Mouse (Mus musculus): ENCODE measurements around the gene Cldn5. TPM values are rescaled to one million over a fixed set of nuclear protein-coding genes. Genes with fewer than 3 reads are reported as not detected.

The Cldn5 gene
- 30.0 and 35.1 TPM in 2 replicates for polyA plus RNA-seq (2016; fragmentation: Nextera tagmentation; extraction: Ambion mirVana)

GRCm38 (mm10) chr16:18776556-18777100 lies at the start of gene Cldn5:
Gene Cldn5, plus strand, starts transcription at chr16:18776847.
- Histone ChIP-seq H3K27me3 (peaks cover 58% of the 10 kb centered on the region), H3K9ac (peak within 1 kb of the TSS; percentile 38; the same call in 1 of the 2 replicates), H3K4me1 (peaks cover 18% of the 10 kb centered on the region), H3K9me3 (replicated peaks) (no peaks in the 10 kb centered on the region), H3K27ac (no peak within 1 kb of the TSS), H3K36me3 (peaks cover 4% of the 10 kb centered on the region; the same call in 1 of the 2 replicates), H3K4me3 (peak within 1 kb of the TSS; percentile 39), H3K4me2 (replicated peaks) (peak within 1 kb of the TSS; percentile 58)
- ATAC-seq (ENCODE audit: low FRiP score), result 0 out of 2 replicates have a peak, but pooled peaks have one; percentile 33
- 6% methylated on average over 19 of the region's 19 CpGs for WGBS

- no peak overlapping the region for H3K9ac ChIP-seq
- no peak overlapping the region for H3K27ac ChIP-seq
- no peaks in the 10 kb centered on the region for H3K9me3 ChIP-seq (replicated peaks)
- no peak for ATAC-seq (ENCODE audit: low FRiP score)
- H3K27me3 ChIP-seq, result no peaks in the 10 kb centered on the region
- no peaks in the 10 kb centered on the region for H3K36me3 ChIP-seq
- no peaks in the 10 kb centered on the region for H3K4me1 ChIP-seq
- 75% methylated on average over 10 of the region's 10 CpGs for WGBS
- no peak overlapping the region for H3K4me2 ChIP-seq (replicated peaks)
- no peak overlapping the region for H3K4me3 ChIP-seq
Measured at GRCm38 (mm10) chr16:18727536-18728499, 48.8 kb upstream of the Cldn5 start.

DNA sequence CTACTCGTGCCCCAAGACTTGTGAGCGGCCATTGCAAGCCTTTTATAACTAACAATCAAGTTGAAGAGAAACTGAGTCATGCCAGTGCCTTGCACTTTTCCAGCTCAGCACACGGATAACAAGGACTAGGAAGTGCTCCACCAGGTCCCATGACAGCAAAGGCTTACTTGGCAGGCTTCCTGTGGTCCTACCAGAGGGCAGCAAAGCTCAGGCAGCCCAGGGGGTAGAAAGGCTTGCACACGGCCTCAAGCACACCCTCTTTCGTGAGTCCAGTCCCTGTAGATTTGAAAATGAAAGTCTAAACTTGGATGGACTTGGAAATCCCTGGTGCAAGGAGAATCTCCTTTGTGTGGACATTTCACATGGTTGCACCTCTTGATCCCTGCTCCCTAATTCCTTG lies 47.5 kb upstream of the Cldn5 start:
- no peak for ATAC-seq (ENCODE audit: low FRiP score)
- Histone ChIP-seq H3K9me3 (replicated peaks) (no peaks in the 10 kb centered on the region), H3K4me3 (no peak overlapping the region), H3K27me3 (no peaks in the 10 kb centered on the region), H3K36me3 (no peaks in the 10 kb centered on the region), H3K4me1 (no peaks in the 10 kb centered on the region), H3K27ac (no peak overlapping the region), H3K9ac (no peak overlapping the region), H3K4me2 (replicated peaks) (no peak overlapping the region)
- WGBS, result 74% methylated on average over 5 of the region's 5 CpGs

GRCm38 (mm10) chr16:18730640-18731039 lies 46.0 kb upstream of the Cldn5 start:
- no peak for ATAC-seq (ENCODE audit: low FRiP score)
- Histone ChIP-seq H3K4me1 (no peaks in the 10 kb centered on the region), H3K36me3 (no peaks in the 10 kb centered on the region), H3K9ac (no peak overlapping the region), H3K4me2 (replicated peaks) (no peak overlapping the region), H3K27ac (no peak overlapping the region), H3K27me3 (no peaks in the 10 kb centered on the region), H3K9me3 (replicated peaks) (no peaks in the 10 kb centered on the region), H3K4me3 (no peak overlapping the region)
- WGBS, result 81% methylated on average over 3 of the region's 3 CpGs

- H3K4me2 ChIP-seq (replicated peaks), result no peak overlapping the region
- no peak overlapping the region for H3K27ac ChIP-seq
- H3K4me3 ChIP-seq, result no peak overlapping the region
- no peak for ATAC-seq (ENCODE audit: low FRiP score)
- WGBS, result 67% methylated on average over 20 of the region's 20 CpGs
- no peaks in the 10 kb centered on the region for H3K4me1 ChIP-seq
- H3K9ac ChIP-seq, result no peak overlapping the region
- no peaks in the 10 kb centered on the region for H3K9me3 ChIP-seq (replicated peaks)
- no peaks in the 10 kb centered on the region for H3K36me3 ChIP-seq
- H3K27me3 ChIP-seq, result no peaks in the 10 kb centered on the region
Measured at GRCm38 (mm10) chr16:18733100-18733956, 43.3 kb upstream of the Cldn5 start.

GRCm38 (mm10) chr16:18738303-18738702 lies 38.3 kb upstream of the Cldn5 start:
- Histone ChIP-seq H3K4me1 (no peaks in the 10 kb centered on the region), H3K4me3 (no peak overlapping the region)

GRCm38 (mm10) chr16:18746268-18747122 lies 30.2 kb upstream of the Cldn5 start:
- Histone ChIP-seq H3K9me3 (replicated peaks) (no peaks in the 10 kb centered on the region), H3K36me3 (no peaks in the 10 kb centered on the region), H3K27ac (no peak overlapping the region), H3K4me1 (no peaks in the 10 kb centered on the region), H3K4me2 (replicated peaks) (no peak overlapping the region), H3K9ac (no peak overlapping the region), H3K4me3 (no peak overlapping the region), H3K27me3 (no peaks in the 10 kb centered on the region)
- WGBS, result 90% methylated on average over 20 of the region's 20 CpGs
- no peak for ATAC-seq (ENCODE audit: low FRiP score)

More at GRCm38 (mm10) chr16:18738303-18738702, 38.3 kb upstream of the Cldn5 start:
- no peaks in the 10 kb centered on the region for H3K27me3 ChIP-seq
- H3K36me3 ChIP-seq, result no peaks in the 10 kb centered on the region
- H3K9ac ChIP-seq, result no peak overlapping the region
- no peak overlapping the region for H3K4me2 ChIP-seq (replicated peaks)
- no peak overlapping the region for H3K27ac ChIP-seq
- no peaks in the 10 kb centered on the region for H3K9me3 ChIP-seq (replicated peaks)
- no peak for ATAC-seq (ENCODE audit: low FRiP score)

GRCm38 (mm10) chr16:18751101-18751500 lies 25.5 kb upstream of the Cldn5 start:
- 76% methylated on average over 11 of the region's 11 CpGs for WGBS

GRCm38 (mm10) chr16:18751885-18752499 lies 24.7 kb upstream of the Cldn5 start:
- H3K27ac ChIP-seq, result no peak overlapping the region
- no peaks in the 10 kb centered on the region for H3K9me3 ChIP-seq (replicated peaks)
- H3K27me3 ChIP-seq, result no peaks in the 10 kb centered on the region
- H3K9ac ChIP-seq, result no peak overlapping the region
- no peak overlapping the region for H3K4me3 ChIP-seq
- H3K36me3 ChIP-seq, result no peaks in the 10 kb centered on the region
- H3K4me1 ChIP-seq, result no peaks in the 10 kb centered on the region
- no peak for ATAC-seq (ENCODE audit: low FRiP score)
- no peak overlapping the region for H3K4me2 ChIP-seq (replicated peaks)
- 86% methylated on average over 10 of the region's 10 CpGs for WGBS

More at GRCm38 (mm10) chr16:18751101-18751500, 25.5 kb upstream of the Cldn5 start:
- Histone ChIP-seq H3K36me3 (no peaks in the 10 kb centered on the region), H3K27me3 (no peaks in the 10 kb centered on the region), H3K27ac (no peak overlapping the region), H3K4me3 (no peak overlapping the region), H3K9me3 (replicated peaks) (no peaks in the 10 kb centered on the region), H3K4me1 (no peaks in the 10 kb centered on the region), H3K4me2 (replicated peaks) (no peak overlapping the region), H3K9ac (no peak overlapping the region)
- ATAC-seq (ENCODE audit: low FRiP score), result no peak

GRCm38 (mm10) chr16:18761734-18762133 lies 14.9 kb upstream of the Cldn5 start:
- no peak overlapping the region for H3K4me2 ChIP-seq (replicated peaks)
- H3K36me3 ChIP-seq, result no peaks in the 10 kb centered on the region
- H3K27ac ChIP-seq, result no peak overlapping the region
- H3K9ac ChIP-seq, result no peak overlapping the region
- no peaks in the 10 kb centered on the region for H3K9me3 ChIP-seq (replicated peaks)
- H3K27me3 ChIP-seq, result no peaks in the 10 kb centered on the region
- H3K4me1 ChIP-seq, result no peaks in the 10 kb centered on the region
- ATAC-seq (ENCODE audit: low FRiP score), result no peak
- H3K4me3 ChIP-seq, result no peak overlapping the region
- 90% methylated on average over 4 of the region's 4 CpGs for WGBS

GRCm38 (mm10) chr16:18762960-18763359 lies 13.7 kb upstream of the Cldn5 start:
- Histone ChIP-seq H3K27me3 (no peaks in the 10 kb centered on the region), H3K4me1 (no peaks in the 10 kb centered on the region), H3K27ac (no peak overlapping the region), H3K4me2 (replicated peaks) (no peak overlapping the region), H3K9me3 (replicated peaks) (no peaks in the 10 kb centered on the region), H3K9ac (no peak overlapping the region), H3K4me3 (no peak overlapping the region), H3K36me3 (no peaks in the 10 kb centered on the region)
- WGBS, result 75% methylated on average over 3 of the region's 3 CpGs
- ATAC-seq (ENCODE audit: low FRiP score), result no peak

All from hindbrain, embryonic 12.5 days (tissue).